Mouse (Mus musculus) limb, embryonic 14.5 days (tissue): ENCODE measurements around the gene Tmem30a. TPM values are rescaled to one million over a fixed set of nuclear protein-coding genes. Genes with fewer than 3 reads are reported as not detected.

Experiments
- ATAC-seq: fragments of 200-750 bp; cut with Nextera tagmentation; 2 replicates; pipeline ENCODE4 v1.8.0; 2017; ENCODE audit warnings: low read depth, moderate number of reproducible peaks, moderate TSS enrichment; ENCODE audit not compliant: low FRiP score
- DNase-seq: peaks from one replicate; pipeline ENCODE4 v3.0.0-alpha.2; 2015; ENCODE audit warnings: low spot score
- H3K27ac ChIP-seq: fragments of 300-500 bp; sonication (generic); replicated peaks from 2 replicates; pipeline ENCODE4 v1.5.1; 2014; ENCODE audit warnings: low read depth, mild to moderate bottlenecking, low read length, moderate library complexity, mixed read lengths
- H3K27me3 ChIP-seq: fragments of 300-500 bp; sonication (generic); 2 replicates; pipeline ENCODE4 v1.6.1; 2014; ENCODE audit warnings: low read length, mixed read lengths; ENCODE audit not compliant: control insufficient read depth, insufficient read depth
- H3K36me3 ChIP-seq: fragments of 300-500 bp; sonication (generic); 2 replicates; pipeline ENCODE4 v1.6.1; 2014; ENCODE audit warnings: mild to moderate bottlenecking, low read length, moderate library complexity, mixed read lengths; ENCODE audit not compliant: control insufficient read depth, insufficient read depth
- H3K4me1 ChIP-seq: fragments of 300-500 bp; sonication (generic); 2 replicates; pipeline ENCODE4 v1.6.1; 2014; ENCODE audit warnings: antibody characterized with exemption, low read length, mixed read lengths; ENCODE audit not compliant: control insufficient read depth, insufficient read depth
- H3K4me2 ChIP-seq: fragments of 300-500 bp; sonication (generic); replicated peaks from 2 replicates; pipeline ENCODE4 v1.6.1; 2014; ENCODE audit warnings: low read depth, mild to moderate bottlenecking, low read length, moderate library complexity; ENCODE audit not compliant: severe bottlenecking
- H3K4me3 ChIP-seq: fragments of 300-500 bp; sonication (generic); replicated peaks from 2 replicates; pipeline ENCODE4 v1.5.1; 2014; ENCODE audit warnings: low read length
- H3K9ac ChIP-seq: fragments of 300-500 bp; sonication (generic); 2 replicates; pipeline ENCODE4 v1.6.1; 2014; ENCODE audit warnings: mild to moderate bottlenecking, low read depth, low read length, moderate library complexity; ENCODE audit not compliant: severe bottlenecking
- H3K9me3 ChIP-seq: fragments of 300-500 bp; sonication (generic); 2 replicates; pipeline ENCODE4 v1.6.1; 2016; ENCODE audit warnings: low read length; ENCODE audit not compliant: control insufficient read depth
- POLR2A ChIP-seq: fragments of 200-500 bp; IDR thresholded peaks from 2 replicates; pipeline ENCODE4 v1.8.0; 2012; ENCODE audit warnings: inconsistent platforms, mild to moderate bottlenecking, moderate library complexity, borderline replicate concordance; ENCODE audit not compliant: insufficient read depth, insufficient read length; ENCODE audit errors: extremely low read depth
- WGBS: fragments of 180-500 bp; shearing (Covaris S2); extraction: QIAGEN DNeasy Blood & Tissue Kit; methylation state at CpG from one replicate; pipeline ENCODE4 v1.1.7; 2014; 5-methylcytosine and 5-hydroxymethylcytosine counted together
- polyA plus RNA-seq, 2 experiments: library from polyadenylated mRNA; depleted of rRNA in 1 of 2; stranded (reverse) in 1 of 2; unstranded in 1 of 2; fragments of >200 nt; fragmentation: Nextera tagmentation in 1 of 2; extraction: Ambion mirVana in 1 of 2; gene quantifications; 2 replicates each; pipeline versions ENCODE4 v1.2.1 to v1.2.3; 2012 to 2014

Gene Tmem30a
- polyA plus RNA-seq (2012; rRNA removed) (34.9 and 35.6 TPM in 2 replicates), polyA plus RNA-seq (2014; fragmentation: Nextera tagmentation; extraction: Ambion mirVana) (52.8 and 53.4 TPM in 2 replicates)

DNA sequence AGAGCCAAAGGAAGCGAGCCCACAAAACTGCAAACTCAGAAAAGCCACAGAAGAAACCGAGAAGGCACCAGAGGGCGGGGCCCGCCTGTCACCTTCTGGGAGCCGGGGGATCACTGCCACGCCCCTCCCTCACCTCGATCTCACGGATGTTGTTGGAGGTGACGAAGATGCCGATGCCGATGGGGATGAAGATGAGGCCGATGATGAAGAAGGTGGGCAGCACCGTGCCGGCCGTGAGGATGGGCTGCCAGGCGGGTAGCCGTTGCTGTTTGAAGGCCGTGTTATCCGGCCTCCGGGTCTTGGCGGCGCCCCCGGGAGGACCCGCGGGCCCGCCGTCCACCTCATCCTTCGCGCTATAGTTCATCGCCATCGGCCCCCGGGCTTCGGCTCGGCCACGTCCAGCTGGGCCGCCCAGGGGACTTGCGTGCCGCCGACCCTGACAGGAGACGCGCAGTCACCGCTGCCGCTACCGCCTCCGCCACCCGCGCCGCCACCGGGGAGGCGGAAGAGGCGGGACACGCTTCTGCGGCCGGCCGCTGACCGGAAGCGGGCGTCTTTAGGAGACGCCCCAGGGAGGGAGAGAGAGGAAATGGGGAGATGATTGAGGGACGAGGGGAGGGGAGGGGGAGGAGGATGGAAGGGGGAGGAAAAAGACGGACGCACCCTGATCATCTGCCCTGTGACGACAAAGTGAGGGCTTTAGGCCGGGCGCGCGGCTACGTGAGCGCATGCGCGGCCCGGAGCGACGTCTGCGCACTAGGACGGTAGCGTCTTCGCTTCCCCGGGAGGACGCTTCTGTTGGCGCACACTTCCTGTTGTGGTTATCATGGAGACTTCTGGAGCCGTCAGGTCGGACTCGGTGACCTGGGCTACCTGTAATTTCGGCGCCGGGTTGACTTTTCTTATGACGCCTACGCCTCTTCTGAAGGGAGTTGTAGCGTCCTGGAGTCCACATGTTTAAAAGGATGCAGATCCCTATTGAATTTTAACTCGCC is at the start of gene Tmem30a:
Gene Tmem30a (minus strand): TSS at position 667 of the 995 bp plus-strand sequence.
- TF ChIP-seq POLR2A, result peak; percentile 70; the same call in 1 of the 2 replicates
- H3K4me2 ChIP-seq, result peak within 1 kb of the TSS; percentile 66
- peak within 1 kb of the TSS; percentile 92 for H3K27ac ChIP-seq
- peak; percentile 97 for DNase-seq
- H3K9me3 ChIP-seq, result no peaks in the 10 kb centered on the region
- no peaks in the 10 kb centered on the region for H3K36me3 ChIP-seq
- H3K27me3 ChIP-seq, result no peaks in the 10 kb centered on the region
- H3K4me1 ChIP-seq, result peaks cover 9% of the 10 kb centered on the region
- WGBS, result under 1% methylated on average over 81 of the region's 91 CpGs
- peak; percentile 97 for ATAC-seq
- H3K9ac ChIP-seq, result peak within 1 kb of the TSS; percentile 87
- peak within 1 kb of the TSS; percentile 96 for H3K4me3 ChIP-seq

DNA sequence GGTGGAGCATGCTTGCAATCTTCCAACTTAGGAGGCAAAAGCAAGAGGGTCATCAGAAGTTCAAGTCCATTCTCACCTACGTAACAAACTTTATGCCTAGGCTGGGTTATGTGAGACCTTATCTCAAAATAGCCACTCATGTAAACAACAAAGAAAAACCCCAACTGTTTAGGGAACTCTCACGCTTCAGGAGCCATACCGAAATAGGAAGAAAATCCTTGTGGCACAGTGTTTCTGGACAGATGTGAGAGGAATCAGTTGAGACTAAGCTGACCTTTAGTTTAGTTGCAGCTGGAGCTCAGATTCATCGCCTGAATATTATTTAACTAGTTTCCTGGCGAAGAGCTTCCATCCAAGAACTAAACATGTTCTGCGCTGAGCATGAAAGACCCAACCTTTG is 49.3 kb upstream of the Tmem30a start:
- Histone ChIP-seq H3K9me3 (no peaks in the 10 kb centered on the region), H3K4me3 (no peak overlapping the region), H3K4me1 (no peaks in the 10 kb centered on the region), H3K27me3 (no peaks in the 10 kb centered on the region), H3K36me3 (no peaks in the 10 kb centered on the region), H3K9ac (no peak overlapping the region), H3K4me2 (no peak overlapping the region), H3K27ac (no peak overlapping the region)
- no peak for DNase-seq
- no peak for TF ChIP-seq POLR2A
- WGBS, result 82% methylated on average over 6 of the region's 6 CpGs
- ATAC-seq, result no peak

DNA sequence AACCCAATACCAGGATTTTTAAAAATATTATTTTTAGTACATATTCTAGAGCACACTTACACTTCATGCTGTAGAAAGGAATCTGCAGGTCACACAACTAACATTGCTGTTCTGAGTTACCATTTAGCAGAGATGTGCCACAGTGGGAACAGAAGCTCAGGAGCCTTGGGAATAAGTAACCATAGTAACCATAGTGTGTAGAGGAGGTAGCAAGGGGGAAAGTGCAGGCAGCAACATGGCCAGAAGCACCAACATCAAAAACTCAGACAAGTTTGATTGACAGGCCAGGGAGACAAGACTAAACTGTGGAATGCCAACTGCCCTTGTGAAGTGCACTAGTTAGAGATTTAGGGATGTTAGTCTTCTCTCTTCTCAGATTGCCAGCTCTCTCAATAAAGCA is 48.7 kb upstream of the Tmem30a start:
- ATAC-seq, result no peak
- no peak overlapping the region for H3K4me3 ChIP-seq
- H3K9ac ChIP-seq, result no peak overlapping the region
- H3K36me3 ChIP-seq, result no peaks in the 10 kb centered on the region
- no peaks in the 10 kb centered on the region for H3K9me3 ChIP-seq
- no peak for TF ChIP-seq POLR2A
- DNase-seq, result no peak
- no peak overlapping the region for H3K4me2 ChIP-seq
- H3K27me3 ChIP-seq, result no peaks in the 10 kb centered on the region
- no peak overlapping the region for H3K27ac ChIP-seq
- no peaks in the 10 kb centered on the region for H3K4me1 ChIP-seq

DNA sequence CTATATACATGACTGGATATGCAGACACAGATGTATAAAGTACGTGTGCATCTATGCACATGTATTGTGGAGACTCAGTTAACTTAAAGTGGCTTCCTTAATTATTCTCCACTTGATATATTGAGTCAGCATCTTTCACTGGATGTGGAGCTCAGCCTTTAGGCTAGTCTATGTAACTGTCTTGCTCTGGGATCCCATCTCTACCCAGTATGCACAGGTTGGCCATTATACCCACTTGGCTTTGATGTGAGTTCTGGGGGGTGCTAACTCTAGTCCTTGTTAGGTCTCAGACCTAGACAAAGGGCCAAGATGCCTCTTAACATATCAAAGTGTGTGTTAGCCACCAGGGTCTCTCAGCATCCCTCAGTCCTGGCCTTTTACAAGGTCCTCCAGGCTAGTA is 38.0 kb upstream of the Tmem30a start:
- no peak for ATAC-seq
- Histone ChIP-seq H3K4me2 (no peak overlapping the region), H3K36me3 (no peaks in the 10 kb centered on the region), H3K27me3 (no peaks in the 10 kb centered on the region), H3K9me3 (no peaks in the 10 kb centered on the region), H3K9ac (no peak overlapping the region), H3K4me1 (no peaks in the 10 kb centered on the region), H3K27ac (no peak overlapping the region), H3K4me3 (no peak overlapping the region)
- 95% methylated on average over 1 of the region's 1 CpGs for WGBS
- DNase-seq, result no peak
- no peak for TF ChIP-seq POLR2A

DNA sequence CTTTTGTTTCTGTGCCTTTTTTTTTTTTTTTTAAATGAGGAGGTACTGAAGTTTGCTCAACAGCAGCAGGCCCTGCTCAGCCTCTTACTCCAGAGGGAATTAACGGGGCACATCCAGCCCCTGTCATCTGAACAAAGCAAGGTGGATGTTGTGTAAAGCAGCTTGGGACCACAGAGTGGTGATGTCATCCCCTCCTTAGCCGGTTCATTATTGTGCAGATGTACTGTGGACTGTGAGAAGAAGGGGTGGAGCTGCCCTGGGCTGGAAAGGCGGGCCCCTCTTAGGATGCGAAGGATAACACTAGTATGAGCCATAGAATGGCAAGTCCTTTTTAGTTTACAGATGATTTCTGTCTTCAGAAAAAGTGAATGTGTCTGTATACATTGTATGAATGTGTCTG is 37.6 kb upstream of the Tmem30a start:
- no peak overlapping the region for H3K4me2 ChIP-seq
- WGBS, result 32% methylated on average over 4 of the region's 4 CpGs
- TF ChIP-seq POLR2A, result no peak
- no peak for ATAC-seq
- DNase-seq, result no peak
- no peaks in the 10 kb centered on the region for H3K36me3 ChIP-seq
- H3K27me3 ChIP-seq, result no peaks in the 10 kb centered on the region
- H3K9me3 ChIP-seq, result no peaks in the 10 kb centered on the region
- H3K27ac ChIP-seq, result no peak overlapping the region
- no peak overlapping the region for H3K4me3 ChIP-seq
- H3K4me1 ChIP-seq, result no peaks in the 10 kb centered on the region
- H3K9ac ChIP-seq, result no peak overlapping the region
